Mouse (Mus musculus) heart, embryonic 13.5 days (tissue): Measurements from ENCODE around the gene Col4a3bp. TPM values are rescaled to one million over a fixed set of nuclear protein-coding genes. Genes with fewer than 3 reads are reported as not detected.

Experiments
- polyA plus RNA-seq: library from polyadenylated mRNA; unstranded; fragments of >200 nt; fragmentation: Nextera tagmentation; extraction: Ambion mirVana; gene quantifications from 2 replicates; pipeline ENCODE4 v1.2.1, GENCODE M21; 2015

Gene Col4a3bp
- polyA plus RNA-seq, 1 experiment from 2014 or later = 6.9 TPM

Other genes starting within 250 kb of the Col4a3bp start
- gene Poc5, start 154.3 kb upstream of the Col4a3bp start, polyA plus RNA-seq = 8.5 and 9.8 TPM in 2 replicates
- 0.52 and 0.67 TPM in 2 replicates for gene Ankdd1b, start 71.4 kb upstream of the Col4a3bp start, polyA plus RNA-seq
- not detected in 2 replicates for gene Gm17622, start 51.9 kb upstream of the Col4a3bp start, polyA plus RNA-seq
- 6.1 and 6.9 TPM in 2 replicates for gene Polk, start within 50 bp of the Col4a3bp start, polyA plus RNA-seq
- gene Hmgcr, start 128.3 kb downstream of the Col4a3bp start, polyA plus RNA-seq = 30.4 and 33.6 TPM in 2 replicates
- gene Ankrd31, start 205.7 kb downstream of the Col4a3bp start, polyA plus RNA-seq = not detected in 2 replicates